Mouse (Mus musculus) stomach, postnatal 0 days (tissue): ENCODE measurements around the gene Zg16. TPM values are rescaled to one million over a fixed set of nuclear protein-coding genes. Genes with fewer than 3 reads are reported as not detected.
A peak's percentile ranks its signal among the peaks of the same experiment; 100 is the strongest.
"Not testable (repeated sequence)": the region's sequence is repeated elsewhere in the genome, so short reads cannot be mapped to it uniquely, and the experiment has no call there.

ENCODE experiments used
- ATAC-seq: fragments of 200-750 bp; cut with Nextera tagmentation; 2 replicates; pipeline ENCODE4 v1.8.0; 2017; ENCODE audit not compliant: low FRiP score, low TSS enrichment
- DNase-seq: peaks from one replicate; pipeline ENCODE4 v3.0.0-alpha.2; 2016; ENCODE audit warnings: low spot score
- H3K27ac ChIP-seq: fragments of 300-500 bp; sonication (generic); replicated peaks from 2 replicates; pipeline ENCODE4 v1.5.1; 2014; ENCODE audit warnings: mild to moderate bottlenecking, control low read depth
- H3K27me3 ChIP-seq: fragments of 300-500 bp; sonication (generic); 2 replicates; pipeline ENCODE4 v1.6.1; 2014; ENCODE audit warnings: low read length; ENCODE audit not compliant: control insufficient read depth, insufficient read depth
- H3K36me3 ChIP-seq: fragments of 300-500 bp; sonication (generic); 2 replicates; pipeline ENCODE4 v1.6.1; 2014; ENCODE audit warnings: low read length, mixed read lengths; ENCODE audit not compliant: control insufficient read depth, insufficient read depth
- H3K4me1 ChIP-seq: fragments of 300-500 bp; sonication (generic); replicated peaks from 2 replicates; pipeline ENCODE4 v1.6.1; 2014; ENCODE audit warnings: antibody characterized with exemption; ENCODE audit not compliant: control insufficient read depth, insufficient read depth
- H3K4me2 ChIP-seq: fragments of 300-500 bp; sonication (generic); replicated peaks from 2 replicates; pipeline ENCODE4 v1.6.1; 2014; ENCODE audit warnings: low read depth, mild to moderate bottlenecking, control low read depth, moderate library complexity
- H3K4me3 ChIP-seq: fragments of 300-500 bp; sonication (generic); 2 replicates; pipeline ENCODE4 v1.5.1; 2014; ENCODE audit warnings: low read depth, low read length, control low read depth
- H3K9ac ChIP-seq: fragments of 300-500 bp; sonication (generic); 2 replicates; pipeline ENCODE4 v1.6.1; 2014; ENCODE audit warnings: mild to moderate bottlenecking, low read length, control low read depth, mixed read lengths
- H3K9me3 ChIP-seq: fragments of 300-500 bp; sonication (generic); 2 replicates; pipeline ENCODE4 v1.6.1; 2016; ENCODE audit warnings: low read length; ENCODE audit not compliant: control insufficient read depth
- CTCF ChIP-seq: IDR thresholded peaks from 2 replicates; pipeline ENCODE4 v1.5.1; 2016; ENCODE audit warnings: antibody characterized with exemption, low read depth, mild to moderate bottlenecking, moderate library complexity
- EP300 ChIP-seq: optimal IDR thresholded peaks from 2 replicates; pipeline ENCODE3; 2016; ENCODE audit warnings: antibody characterized with exemption
- WGBS: fragments of 180-500 bp; shearing (Covaris S2); extraction: QIAGEN DNeasy Blood & Tissue Kit; methylation state at CpG from one replicate; pipeline ENCODE4 v1.1.7; 2014; 5-methylcytosine and 5-hydroxymethylcytosine counted together
- polyA plus RNA-seq: library from polyadenylated mRNA; unstranded; fragments of >200 nt; fragmentation: Nextera tagmentation; extraction: Ambion mirVana; gene quantifications from 2 replicates; pipeline ENCODE4 v1.2.1, GENCODE M21; 2015

The Zg16 gene
- polyA plus RNA-seq, 1 experiment from 2014 or later: 1.8 TPM

GRCm38 (mm10) chr7:127091114-127091896, 4.2 kb upstream of the Zg16 start, which contains the start of gene AI467606:
Gene AI467606 (plus strand): TSS chr7:127091359.
- TF ChIP-seq EP300 (no peak), CTCF (no peak)
- Histone ChIP-seq H3K4me2 (peak within 1 kb of the TSS; percentile 44), H3K36me3 (no peaks in the 10 kb centered on the region), H3K4me1 (no peaks in the 10 kb centered on the region), H3K4me3 (peak within 1 kb of the TSS; percentile 18; the same call in 1 of the 2 replicates), H3K27me3 (no peaks in the 10 kb centered on the region), H3K9me3 (no peaks in the 10 kb centered on the region), H3K27ac (no peak within 1 kb of the TSS), H3K9ac (no peak within 1 kb of the TSS)
- 63% methylated on average over 16 of the region's 16 CpGs for WGBS
- DNase-seq (peak; percentile 62), ATAC-seq (peak; percentile 85)

GRCm38 (mm10) chr7:127090154-127091113, 3.3 kb upstream of the Zg16 start:
- H3K4me2 ChIP-seq: no peak overlapping the region
- H3K27me3 ChIP-seq: no peaks in the 10 kb centered on the region
- H3K9me3 ChIP-seq: no peaks in the 10 kb centered on the region
- ATAC-seq (no peak), DNase-seq (no peak)
- no peak overlapping the region for H3K27ac ChIP-seq
- TF ChIP-seq CTCF (no peak), EP300 (no peak)
- WGBS: 80% methylated on average over 20 of the region's 20 CpGs
- H3K4me1 ChIP-seq: no peaks in the 10 kb centered on the region
- no peak overlapping the region for H3K4me3 ChIP-seq
- H3K36me3 ChIP-seq: no peaks in the 10 kb centered on the region
- no peak overlapping the region for H3K9ac ChIP-seq

- DNase-seq: peak; percentile 52
- no peak for ATAC-seq
- Histone ChIP-seq H3K9ac (no peak overlapping the region), H3K4me3 (no peak overlapping the region), H3K27ac (no peak overlapping the region), H3K4me2 (peak overlapping the region; percentile 35; the same call in 1 of the 2 replicates), H3K27me3 (no peaks in the 10 kb centered on the region), H3K36me3 (no peaks in the 10 kb centered on the region), H3K9me3 (no peaks in the 10 kb centered on the region), H3K4me1 (no peaks in the 10 kb centered on the region)
- TF ChIP-seq EP300 (no peak), CTCF (no peak)
- 20% methylated on average over 27 of the region's 27 CpGs for WGBS
These were observed 2.0 kb upstream of the Zg16 start for GRCm38 (mm10) chr7:127088901-127089845.

- no peak for ATAC-seq
- no peak overlapping the region for H3K9ac ChIP-seq
- H3K4me1 ChIP-seq: no peaks in the 10 kb centered on the region
- no peak for DNase-seq
- no peaks in the 10 kb centered on the region for H3K27me3 ChIP-seq
- whole genome bisulfite sequencing: 79% methylated on average over 3 of the region's 3 CpGs
- no peak overlapping the region for H3K4me2 ChIP-seq
- H3K27ac ChIP-seq: no peak overlapping the region
- TF ChIP-seq CTCF (no peak), EP300 (no peak)
- H3K36me3 ChIP-seq: no peaks in the 10 kb centered on the region
- no peaks in the 10 kb centered on the region for H3K9me3 ChIP-seq
- no peak overlapping the region for H3K4me3 ChIP-seq
These were observed 955 bp upstream of the Zg16 start for GRCm38 (mm10) chr7:127088083-127088482.

GRCm38 (mm10) chr7:127085751-127086150, 1.4 kb downstream of the Zg16 start:
- not testable (repeated sequence) for H3K9me3 ChIP-seq, ATAC-seq, H3K27ac ChIP-seq, DNase-seq, H3K4me1 ChIP-seq, H3K9ac ChIP-seq, H3K36me3 ChIP-seq, H3K4me3 ChIP-seq, H3K27me3 ChIP-seq, H3K4me2 ChIP-seq
- WGBS: 32% methylated on average over 6 of the region's 6 CpGs
